Mouse (Mus musculus): ENCODE measurements around the gene Erg. TPM values are rescaled to one million over a fixed set of nuclear protein-coding genes. Genes with fewer than 3 reads are reported as not detected.

Erg gene
- total RNA-seq, 2 experiments from 2014 or later = 31.8 to 32.1 TPM

GRCm38 (mm10) chr16:95363632-95364465 is 222.5 kb downstream of the Erg start:
- no peak for DNase-seq
- intact Hi-C loops (cut with DNase I) = no loop called here

- intact Hi-C loops (cut with DNase I) = no loop called here
- no peak for DNase-seq
Observed at GRCm38 (mm10) chr16:95361950-95362349, 224.4 kb downstream of the Erg start.

DNA sequence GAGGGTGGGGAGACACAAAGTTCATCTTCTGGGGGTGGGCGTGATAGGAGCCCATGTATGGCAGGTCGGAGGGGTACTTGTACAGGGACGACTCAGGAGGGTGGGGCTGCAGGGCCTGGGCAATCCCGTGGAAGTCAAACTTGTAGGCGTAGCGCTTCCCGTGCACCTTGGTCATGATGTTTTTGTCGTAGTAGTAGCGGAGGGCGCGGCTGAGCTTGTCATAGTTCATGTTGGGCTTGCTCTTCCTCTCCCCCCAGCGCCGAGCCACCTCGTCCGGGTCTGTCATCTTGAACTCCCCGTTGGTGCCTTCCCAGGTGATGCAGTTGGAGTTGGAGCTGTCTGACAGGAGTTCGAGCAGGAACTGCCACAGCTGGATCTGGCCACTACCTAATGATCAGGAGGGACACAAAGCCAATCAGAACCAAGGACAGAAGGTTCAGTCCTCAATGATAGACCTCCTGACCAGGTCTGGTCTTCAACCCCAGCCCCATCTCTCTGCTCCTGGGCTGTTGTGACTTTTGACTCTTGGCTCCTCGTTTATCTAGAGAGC is 225.4 kb downstream of the Erg start:
- no peak for DNase-seq
- intact Hi-C loops (cut with DNase I) = no loop called here

DNA sequence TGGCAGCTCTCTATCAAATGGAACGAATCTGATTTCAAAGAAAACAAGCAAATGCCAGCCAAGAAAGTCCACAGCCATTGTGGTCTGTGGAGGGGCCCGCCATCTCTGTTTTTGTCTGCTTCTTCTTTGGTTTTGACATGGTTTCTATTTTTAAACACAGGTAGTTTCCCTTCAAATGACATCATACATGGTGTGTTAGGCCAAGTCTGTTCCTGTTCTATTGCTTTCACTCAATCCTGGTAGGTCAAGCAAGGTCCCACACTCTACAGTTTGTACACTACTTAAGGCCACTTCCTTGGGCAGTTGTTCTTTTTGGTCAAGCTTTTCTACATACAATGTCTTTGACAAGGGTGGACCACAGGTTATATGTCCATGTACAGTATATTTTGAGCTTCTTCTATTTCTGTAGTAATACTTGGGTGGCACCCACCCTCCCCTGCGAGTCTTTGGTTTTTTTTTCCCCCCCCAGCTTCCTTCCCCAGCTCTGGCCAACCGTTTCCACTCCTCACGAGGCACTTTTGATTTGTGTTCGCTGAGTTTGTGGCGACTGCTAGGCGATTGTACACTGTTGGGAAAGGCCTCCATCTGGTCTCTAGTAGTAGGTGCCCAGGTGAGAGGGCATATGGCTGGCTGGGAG is 226.1 kb downstream of the Erg start:
- intact Hi-C loops (cut with DNase I) = no loop called here

GRCm38 (mm10) chr16:95356962-95357955 is 229.1 kb downstream of the Erg start:
- DNase-seq = no peak
- intact Hi-C loops (cut with DNase I) = no loop called here

More for the DNA sequence above, 226.1 kb downstream of the Erg start:
- DNase-seq = no peak

DNA sequence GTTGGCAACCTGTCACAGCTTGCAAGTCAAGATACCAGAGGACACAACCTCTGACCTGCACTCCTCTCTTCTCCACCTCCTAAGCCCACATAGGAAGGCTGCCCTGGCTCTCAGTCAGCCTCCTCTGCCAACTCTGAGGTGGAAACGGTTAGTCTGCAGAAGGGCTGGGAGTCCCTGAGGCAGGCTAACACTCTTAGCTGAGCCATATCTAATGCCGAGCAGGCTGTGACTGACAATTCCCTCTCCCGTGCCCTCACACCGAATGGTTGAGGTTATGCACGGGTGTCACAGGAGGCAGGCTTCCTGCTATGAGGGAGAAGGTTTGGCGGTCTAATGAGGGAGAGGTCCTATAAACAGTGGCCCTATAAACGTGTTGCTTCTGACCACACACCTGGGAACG is 232.6 kb downstream of the Erg start:
- DNase-seq = no peak
- intact Hi-C loops (cut with DNase I) = loop anchor here (5.0 kb wide), 2 partner anchors 48 to 83 kb away; no protein-coding TSS in a partner anchor

- no peak for DNase-seq
- intact Hi-C loops (cut with DNase I) = loop anchor here (5.0 kb wide), 2 partner anchors 50 to 85 kb away; no protein-coding TSS in a partner anchor
Observed at GRCm38 (mm10) chr16:95352266-95352665, 234.1 kb downstream of the Erg start.

- intact Hi-C loops (cut with DNase I) = loop anchor here (2.0 to 5.0 kb wide), 3 partner anchors 52 to 614 kb away; no protein-coding TSS in a partner anchor
- DNase-seq = peak in 1 of 2 experiments; percentile 59
Observed at GRCm38 (mm10) chr16:95350499-95350898, 235.9 kb downstream of the Erg start.

- no peak for DNase-seq
- intact Hi-C loops (cut with DNase I) = loop anchor here (2.0 to 5.0 kb wide), 6 partner anchors 53 to 615 kb away; no protein-coding TSS in a partner anchor
Observed at GRCm38 (mm10) chr16:95349745-95350144, 236.6 kb downstream of the Erg start.

DNA sequence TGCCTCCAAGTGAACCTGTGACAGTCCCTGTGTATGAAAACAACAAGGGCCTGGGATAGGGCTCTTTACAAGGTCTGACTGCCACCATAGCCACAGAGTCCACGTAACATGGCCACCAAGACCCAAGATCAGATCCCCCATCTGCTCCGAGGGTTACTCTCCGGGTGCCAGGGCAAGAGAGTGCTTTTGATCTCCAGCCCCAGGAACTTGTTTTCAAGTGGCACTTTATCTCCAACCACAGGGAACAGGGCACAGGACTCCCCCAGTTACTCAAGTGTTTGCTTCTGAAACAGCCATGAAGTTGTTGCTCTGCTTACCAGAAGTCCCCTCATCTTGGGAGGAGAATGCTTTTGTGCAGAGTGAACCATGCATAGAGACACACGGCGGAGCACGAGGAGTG is 237.0 kb downstream of the Erg start:
- intact Hi-C loops (cut with DNase I) = loop anchor here (2.0 to 5.0 kb wide), 3 partner anchors 115 to 562 kb away; no protein-coding TSS in a partner anchor
- DNase-seq = no peak

GRCm38 (mm10) chr16:95348555-95348954 is 237.8 kb downstream of the Erg start:
- no peak for DNase-seq
- intact Hi-C loops (cut with DNase I) = loop anchor here (2.0 to 5.0 kb wide), 3 partner anchors 116 to 561 kb away; no protein-coding TSS in a partner anchor

- DNase-seq = peak; percentile 44 to 55
Observed at GRCm38 (mm10) chr16:95347202-95347601, 239.2 kb downstream of the Erg start.

GRCm38 (mm10) chr16:95345882-95346281 is 240.5 kb downstream of the Erg start:
- DNase-seq = peak; percentile 70 to 72
- intact Hi-C loops (cut with DNase I) = loop anchor here (1.0 to 5.0 kb wide), 4 partner anchors 150 to 559 kb away; no protein-coding TSS in a partner anchor

More at GRCm38 (mm10) chr16:95347202-95347601, 239.2 kb downstream of the Erg start:
- intact Hi-C loops (cut with DNase I) = loop anchor here (2.0 to 5.0 kb wide), 3 partner anchors 225 to 560 kb away; no protein-coding TSS in a partner anchor

DNA sequence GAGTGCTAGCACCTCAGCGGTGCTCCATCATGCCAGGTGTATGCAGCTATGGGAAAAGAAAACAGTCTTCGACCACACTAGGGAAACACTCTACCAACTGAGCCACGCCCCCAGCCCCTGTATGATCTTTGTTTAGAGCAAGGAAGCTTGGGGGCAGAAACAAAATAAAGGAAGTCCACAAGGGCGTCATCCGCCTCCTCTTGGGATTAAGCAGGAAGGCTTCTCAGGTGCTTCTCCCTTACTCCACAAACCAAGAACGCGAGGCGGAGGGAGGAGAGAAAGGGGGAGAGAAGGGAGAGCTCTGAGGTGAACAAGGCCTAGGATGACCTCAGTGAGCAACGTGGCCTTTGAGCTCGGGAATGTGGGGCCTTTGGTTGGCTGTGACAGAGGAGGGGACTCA is 241.4 kb downstream of the Erg start:
- intact Hi-C loops (cut with DNase I) = loop anchor here (5.0 kb wide), 3 partner anchors 53 to 558 kb away; no protein-coding TSS in a partner anchor
- DNase-seq = no peak

DNA sequence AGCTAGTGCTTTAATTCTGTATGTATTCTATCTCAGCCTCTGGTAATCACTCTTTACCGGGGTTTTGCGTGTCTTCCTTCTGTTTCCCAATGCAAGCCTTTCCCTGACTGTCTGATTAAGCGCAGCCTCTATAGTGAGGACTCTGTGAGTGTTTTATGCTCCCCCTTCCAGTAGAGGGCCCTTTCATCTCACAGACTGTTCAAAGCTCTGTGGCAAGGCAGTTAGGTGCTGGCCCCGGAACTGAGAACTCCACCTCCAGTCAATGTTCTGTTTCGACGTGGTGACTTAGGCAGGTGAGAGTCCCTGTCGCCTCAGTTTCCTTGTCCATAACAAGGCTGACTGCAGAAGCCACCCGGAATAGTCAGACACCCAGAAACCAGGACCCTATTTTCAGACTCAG is 244.4 kb downstream of the Erg start:
- no peak for DNase-seq
- intact Hi-C loops (cut with DNase I) = loop anchor here (1.0 to 5.0 kb wide), 3 partner anchors 50 to 145 kb away; no protein-coding TSS in a partner anchor

GRCm38 (mm10) chr16:95340885-95341791 is 245.3 kb downstream of the Erg start:
- intact Hi-C loops (cut with DNase I) = loop anchor here (2.0 to 5.0 kb wide), 2 partner anchors 18 to 49 kb away; no protein-coding TSS in a partner anchor
- peak; percentile 81 to 89 for DNase-seq

GRCm38 (mm10) chr16:95332159-95332558 is 254.2 kb downstream of the Erg start:
- DNase-seq = no peak
- intact Hi-C loops (cut with DNase I) = no loop called here

DNA sequence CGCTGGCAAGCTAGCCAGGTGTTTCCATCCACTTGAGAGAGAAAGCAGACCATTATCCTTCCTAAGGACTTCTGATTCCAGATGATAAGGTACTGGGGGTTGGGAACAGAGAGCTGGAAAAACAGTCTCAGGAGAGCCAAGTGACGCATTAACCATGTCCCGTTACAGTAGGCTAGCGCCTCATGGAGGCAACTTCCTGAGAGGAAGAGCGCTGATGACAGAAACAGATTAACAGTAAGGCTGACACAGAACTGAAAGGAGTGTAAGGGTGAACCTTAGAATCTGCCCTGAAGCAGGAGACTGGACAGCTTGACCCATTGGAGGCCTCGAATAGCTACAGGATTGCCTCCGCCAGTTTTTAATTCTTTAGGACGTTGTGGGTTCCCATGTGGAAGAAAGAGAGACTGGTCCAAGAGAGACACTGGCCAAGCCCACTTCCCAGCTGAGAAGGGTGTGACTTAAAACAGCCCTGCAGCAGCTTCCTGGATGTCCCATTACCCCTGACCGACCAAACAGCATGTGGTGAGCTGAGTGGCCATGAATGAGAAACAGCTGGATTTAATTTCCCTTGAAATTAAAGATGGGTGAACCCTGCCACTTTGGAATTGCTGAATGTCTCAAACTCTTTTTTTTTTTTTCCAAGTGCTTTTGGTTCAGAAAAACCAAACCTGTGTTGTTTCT is 264.3 kb downstream of the Erg start:
- intact Hi-C loops (cut with DNase I) = loop anchor here (1.0 to 2.0 kb wide), 3 partner anchors 19 to 31 kb away; no protein-coding TSS in a partner anchor
- DNase-seq = peak; percentile 29 to 46

Data from heart, postnatal 36 days (tissue).